Mouse (Mus musculus) spleen, adult 2 months (tissue): ENCODE results near the gene Eml4. TPM values are rescaled to one million over a fixed set of nuclear protein-coding genes. Genes with fewer than 3 reads are reported as not detected.
A peak's percentile ranks its signal among the peaks of the same experiment; 100 is the strongest.

Experiments used
- DNase-seq, 2 experiments: peaks; one replicate each; pipeline versions ENCODE4 v3.0.0 to v3.0.0-alpha.2; 2012 to 2021; ENCODE audit warnings: low spot score in 2 of 2, low read depth in 1 of 2
- H3K27ac ChIP-seq: fragments of 200-500 bp; 2 replicates; pipeline ENCODE4 v1.5.1; 2012; ENCODE audit warnings: low read length, inconsistent platforms; ENCODE audit not compliant: insufficient read depth
- H3K27me3 ChIP-seq: fragments of 200-500 bp; 2 replicates; pipeline ENCODE4 v1.6.1; 2012; ENCODE audit warnings: mild to moderate bottlenecking, moderate library complexity, low read length, inconsistent platforms; ENCODE audit not compliant: control insufficient read depth, insufficient read depth
- H3K36me3 ChIP-seq: fragments of 200-500 bp; 2 replicates; pipeline ENCODE4 v1.6.1; 2012; ENCODE audit warnings: mild to moderate bottlenecking, low read length, inconsistent platforms; ENCODE audit not compliant: control insufficient read depth, insufficient read depth
- H3K4me1 ChIP-seq: fragments of 200-500 bp; 2 replicates; pipeline ENCODE4 v1.6.1; 2011; ENCODE audit warnings: inconsistent platforms; ENCODE audit not compliant: control insufficient read depth, insufficient read depth, insufficient read length
- H3K4me3 ChIP-seq: fragments of 200-500 bp; 2 replicates; pipeline ENCODE4 v1.5.1; 2011; ENCODE audit warnings: mild to moderate bottlenecking, inconsistent platforms; ENCODE audit not compliant: insufficient read depth, insufficient read length; ENCODE audit errors: extremely low read depth
- CTCF ChIP-seq: fragments of 200-500 bp; IDR thresholded peaks from 2 replicates; pipeline ENCODE4 v1.5.1; 2011; ENCODE audit warnings: mild to moderate bottlenecking, inconsistent platforms; ENCODE audit not compliant: insufficient read depth, insufficient read length, insufficient replicate concordance; ENCODE audit errors: extremely low read depth
- POLR2A ChIP-seq: fragments of 200-500 bp; IDR thresholded peaks from 2 replicates; pipeline ENCODE4 v1.6.1; 2011; ENCODE audit warnings: low read depth, low read length, inconsistent platforms
- WGBS: fragments of 180-500 bp; shearing (Covaris S2); methylation state at CpG from one replicate; pipeline ENCODE4 v1.1.7; 2018; 5-methylcytosine and 5-hydroxymethylcytosine counted together
- polyA plus RNA-seq: library from polyadenylated mRNA; depleted of rRNA; stranded (reverse); fragments of >200 nt; gene quantifications from 2 replicates; pipeline ENCODE4 v1.2.3, GENCODE M21; 2012; rRNA removed

Eml4 gene
- polyA plus RNA-seq, 1 experiment = 13.7 TPM

GRCm38 (mm10) chr17:83526091-83526561 is 175.4 kb downstream of the Eml4 start:
- H3K4me3 ChIP-seq = no peak overlapping the region
- 54% methylated on average over 5 of the region's 5 CpGs for WGBS
- H3K36me3 ChIP-seq = no peaks in the 10 kb centered on the region
- peak overlapping the region; percentile 30 for H3K27ac ChIP-seq
- H3K27me3 ChIP-seq = no peaks in the 10 kb centered on the region
- no peak for DNase-seq
- H3K4me1 ChIP-seq = peaks cover 3% of the 10 kb centered on the region
- TF ChIP-seq POLR2A (no peak), CTCF (no peak)

GRCm38 (mm10) chr17:83526624-83527532 is 176.1 kb downstream of the Eml4 start:
- Histone ChIP-seq H3K27ac (peak overlapping the region; percentile 69), H3K27me3 (no peaks in the 10 kb centered on the region), H3K4me1 (peaks cover 3% of the 10 kb centered on the region), H3K4me3 (peak overlapping the region; percentile 19; the same call in 1 of the 2 replicates), H3K36me3 (no peaks in the 10 kb centered on the region)
- WGBS = 40% methylated on average over 13 of the region's 13 CpGs
- no peak for TF ChIP-seq POLR2A
- TF ChIP-seq CTCF = no peak
- peak; percentile 30 to 33 for DNase-seq

- no peak overlapping the region for H3K4me3 ChIP-seq
- 54% methylated on average over 17 of the region's 17 CpGs for WGBS
- H3K27me3 ChIP-seq = no peaks in the 10 kb centered on the region
- peak overlapping the region; percentile 64 for H3K27ac ChIP-seq
- no peak for DNase-seq
- TF ChIP-seq POLR2A = no peak
- no peak for TF ChIP-seq CTCF
- peaks cover 3% of the 10 kb centered on the region for H3K4me1 ChIP-seq
- H3K36me3 ChIP-seq = no peaks in the 10 kb centered on the region
Measured at GRCm38 (mm10) chr17:83527651-83528381, 177.1 kb downstream of the Eml4 start.

Other genes starting within 250 kb of the Eml4 start
- gene Pkdcc, start 135.6 kb upstream of the Eml4 start, polyA plus RNA-seq = 41.0 and 46.9 TPM in 2 replicates
- 78.0 and 82.0 TPM in 2 replicates for gene Cox7a2l, start 166.4 kb downstream of the Eml4 start, polyA plus RNA-seq